Mouse (Mus musculus) lung, postnatal 0 days (tissue): ENCODE measurements around the gene Tmem200a.

Experiments
- CTCF ChIP-seq: IDR thresholded peaks from 2 replicates; pipeline ENCODE4 v1.5.1; 2016; ENCODE audit warnings: antibody characterized with exemption, mild to moderate bottlenecking
- EP300 ChIP-seq: IDR thresholded peaks from 2 replicates; pipeline ENCODE4 v1.6.1; 2016; ENCODE audit warnings: antibody characterized with exemption, mild to moderate bottlenecking, control low read depth

DNA sequence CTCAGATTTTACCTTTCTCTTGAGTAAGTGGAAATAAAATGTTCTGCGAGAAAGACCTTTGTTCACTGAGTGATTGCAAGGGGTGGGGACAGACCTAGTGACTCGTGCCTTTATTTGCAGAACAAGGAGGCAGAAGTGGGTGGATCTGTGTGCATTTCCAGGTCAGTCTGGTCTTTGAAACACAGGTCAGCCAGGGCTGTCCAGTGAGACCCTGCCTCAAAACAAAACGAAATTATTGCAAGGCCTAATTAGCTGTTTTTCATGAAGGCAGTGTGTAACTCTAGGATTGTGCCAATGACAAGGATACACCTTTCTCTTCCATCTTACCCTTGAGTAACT is 150.4 kb downstream of the Tmem200a start:
- TF ChIP-seq CTCF (no peak), EP300 (no peak)
